1 mouse cellular context compared by ENCODE assay signal in genomic region chr17:24477053-24477984, GRCm38 (mm10).
TF ChIP-seq lines count a peak whose summit lies in the region.

No protein-coding gene starts in this region.

TF ChIP-seq in CH12.LX, 34 proteins besides CTCF, POLR2A, EP300 and RAD21:
- TF ChIP-seq E2F4 (IDR thresholded peaks at IDR 0.05; ENCODE audit: insufficient replicate concordance, low read depth, low read length) (no peak), CHD1 (IDR thresholded peaks at IDR 0.05; ENCODE audit: low read depth, low read length) (no peak), JUN (IDR thresholded peaks at IDR 0.05; ENCODE audit: insufficient read depth, low read depth, low read length) (no peak), CHD2 (IDR thresholded peaks at IDR 0.05; ENCODE audit: low read length) (no peak), MEF2A (IDR thresholded peaks at IDR 0.05; ENCODE audit: borderline replicate concordance, low read depth, low read length) (no peak), KAT2A (IDR thresholded peaks at IDR 0.05; ENCODE audit: insufficient replicate concordance, low read length) (no peak), MXI1 (IDR thresholded peaks at IDR 0.05; ENCODE audit: low read depth, low read length) (no peak), ZC3H11A (IDR thresholded peaks at IDR 0.05; ENCODE audit: low read depth, low read length) (no peak), MYC (IDR thresholded peaks at IDR 0.05; ENCODE audit: low read depth, low read length) (no peak), MAZ (IDR thresholded peaks at IDR 0.05; ENCODE audit: low read depth, low read length) (no peak), ZNF384 (IDR thresholded peaks at IDR 0.05; ENCODE audit: low read depth, low read length) (no peak), ZMIZ1 (IDR thresholded peaks at IDR 0.05; ENCODE audit: low read depth, low read length) (no peak)
